Mouse (Mus musculus) MEL (cell line): ENCODE data around the gene Sgo2a. TPM values are rescaled to one million over a fixed set of nuclear protein-coding genes. Genes with fewer than 3 reads are reported as not detected.
A peak's percentile ranks its signal among the peaks of the same experiment; 100 is the strongest.

Experiments used
- DNase-seq: peaks from one replicate; pipeline ENCODE4 v3.0.0; 2011; ENCODE audit warnings: low read depth, low spot score
- H3K27ac ChIP-seq: 2 replicates; pipeline ENCODE4 v1.5.1; 2012; ENCODE audit warnings: low read depth, mild to moderate bottlenecking, control low read depth, low read length, moderate library complexity; ENCODE audit not compliant: control insufficient read depth
- H3K27me3 ChIP-seq, 2 experiments: fragments of 150-350 bp in 1 of 2; sonication (generic) in 1 of 2; 2 replicates each; pipeline ENCODE4 v1.6.1; 2012; ENCODE audit warnings: low read length in 2 of 2, mild to moderate bottlenecking in 2 of 2, improper control_type of control experiment in 1 of 2, moderate library complexity in 1 of 2; ENCODE audit not compliant: insufficient read depth in 2 of 2, control insufficient read depth in 1 of 2
- H3K36me3 ChIP-seq, 2 experiments: 2 replicates each; pipeline ENCODE4 v1.6.1; 2012 to 2014; ENCODE audit warnings: low read length in 2 of 2, improper control_type of control experiment in 1 of 2, inconsistent platforms in 1 of 2, mild to moderate bottlenecking in 1 of 2; ENCODE audit not compliant: insufficient read depth in 2 of 2, control insufficient read depth in 1 of 2
- H3K4me1 ChIP-seq, 2 experiments: fragments of 150-350 bp in 1 of 2; sonication (generic) in 1 of 2; 2 replicates each; pipeline ENCODE4 v1.6.1; 2012; ENCODE audit warnings: low read length in 2 of 2, improper control_type of control experiment in 1 of 2, mild to moderate bottlenecking in 1 of 2; ENCODE audit not compliant: insufficient read depth in 2 of 2, control insufficient read depth in 1 of 2
- H3K4me3 ChIP-seq, 2 experiments: fragments of 150-350 bp in 1 of 2; sonication (generic) in 1 of 2; 2 replicates each; pipeline ENCODE4 v1.5.1; 2012; ENCODE audit warnings: low read depth in 2 of 2, low read length in 2 of 2, mild to moderate bottlenecking in 2 of 2, moderate library complexity in 2 of 2, control low read depth in 1 of 2, improper control_type of control experiment in 1 of 2; ENCODE audit not compliant: control insufficient read depth in 1 of 2, insufficient read depth in 1 of 2
- H3K79me2 ChIP-seq: 2 replicates; pipeline ENCODE4 v1.6.1; 2012; ENCODE audit warnings: mild to moderate bottlenecking, low read length, moderate library complexity; ENCODE audit not compliant: control insufficient read depth, poor library complexity, insufficient read depth
- H3K9ac ChIP-seq: 2 replicates; pipeline ENCODE4 v1.6.1; 2012; ENCODE audit warnings: low read depth, mild to moderate bottlenecking, control low read depth, low read length, moderate library complexity; ENCODE audit not compliant: control insufficient read depth, poor library complexity, severe bottlenecking
- H3K9me3 ChIP-seq: fragments of 150-350 bp; sonication (generic); replicated peaks from 2 replicates; pipeline ENCODE4 v1.6.1; 2012; ENCODE audit warnings: mild to moderate bottlenecking, low read length, improper control_type of control experiment, moderate library complexity; ENCODE audit not compliant: insufficient read depth
- CHD1 ChIP-seq: IDR thresholded peaks from 2 replicates; pipeline ENCODE4 v1.6.1; 2012; ENCODE audit warnings: low read depth, mild to moderate bottlenecking, inconsistent platforms, low read length, improper control_type of control experiment
- CTCF ChIP-seq, 3 experiments: IDR thresholded peaks in 2 of 3; conservative IDR thresholded peaks in 1 of 3; 2 replicates each; pipeline ENCODE4 v1.5.1; 2011 to 2012; ENCODE audit warnings: low read length in 3 of 3, low read depth in 2 of 3, mild to moderate bottlenecking in 2 of 3, improper control_type of control experiment in 1 of 3, inconsistent platforms in 1 of 3, mixed read lengths in 1 of 3, moderate library complexity in 1 of 3; ENCODE audit not compliant: control insufficient read depth in 1 of 3, insufficient read depth in 1 of 3, poor library complexity in 1 of 3, severe bottlenecking in 1 of 3
- E2F4 ChIP-seq: IDR thresholded peaks from 2 replicates; pipeline ENCODE4 v1.6.1; 2011; ENCODE audit warnings: low read depth, low read length, improper control_type of control experiment, borderline replicate concordance
- ELF1 ChIP-seq: IDR thresholded peaks from 2 replicates; pipeline ENCODE4 v1.6.1; 2014; ENCODE audit warnings: low read depth, mild to moderate bottlenecking, inconsistent platforms, low read length, improper control_type of control experiment, moderate library complexity
- EP300 ChIP-seq, 2 experiments: IDR thresholded peaks; 2 replicates each; pipeline ENCODE4 v1.6.1; 2011; ENCODE audit warnings: improper control_type of control experiment in 2 of 2, low read length in 2 of 2, low read depth in 1 of 2, mild to moderate bottlenecking in 1 of 2
- ETS1 ChIP-seq: IDR thresholded peaks from 2 replicates; pipeline ENCODE4 v1.6.1; 2012; ENCODE audit warnings: low read depth, mild to moderate bottlenecking, inconsistent platforms, low read length, improper control_type of control experiment, moderate library complexity
- GATA1 ChIP-seq: IDR thresholded peaks from 2 replicates; pipeline ENCODE4 v1.6.1; 2011; ENCODE audit warnings: low read depth, low read length, improper control_type of control experiment
- HCFC1 ChIP-seq: IDR thresholded peaks from 2 replicates; pipeline ENCODE4 v1.6.1; 2012; ENCODE audit warnings: low read depth, mild to moderate bottlenecking, inconsistent platforms, low read length, improper control_type of control experiment, moderate library complexity
- KAT2A ChIP-seq: conservative IDR thresholded peaks from 2 replicates; pipeline ENCODE4 v1.6.1; 2012; ENCODE audit warnings: low read depth, low read length, improper control_type of control experiment, inconsistent platforms
- MAFK ChIP-seq: IDR thresholded peaks from 2 replicates; pipeline ENCODE4 v1.6.1; 2011; ENCODE audit warnings: low read depth, mild to moderate bottlenecking, low read length, improper control_type of control experiment, borderline replicate concordance
- MAZ ChIP-seq: IDR thresholded peaks from 2 replicates; pipeline ENCODE4 v1.6.1; 2012; ENCODE audit warnings: low read depth, mild to moderate bottlenecking, inconsistent platforms, low read length, improper control_type of control experiment
- MEF2A ChIP-seq: IDR thresholded peaks from 2 replicates; pipeline ENCODE4 v1.6.1; 2014; ENCODE audit warnings: low read depth, mild to moderate bottlenecking, inconsistent platforms, low read length, improper control_type of control experiment; ENCODE audit not compliant: poor library complexity, insufficient replicate concordance, severe bottlenecking; ENCODE audit errors: extremely low read depth
- MXI1 ChIP-seq: IDR thresholded peaks from 2 replicates; pipeline ENCODE4 v1.6.1; 2011; ENCODE audit warnings: mild to moderate bottlenecking, low read depth, low read length, improper control_type of control experiment
- MYB ChIP-seq: IDR thresholded peaks from 2 replicates; pipeline ENCODE4 v1.6.1; 2011; ENCODE audit warnings: mild to moderate bottlenecking, low read depth, low read length, improper control_type of control experiment
- NRF1 ChIP-seq: IDR thresholded peaks from 2 replicates; pipeline ENCODE4 v1.6.1; 2014; ENCODE audit warnings: low read depth, mild to moderate bottlenecking, inconsistent platforms, low read length, improper control_type of control experiment, moderate library complexity; ENCODE audit not compliant: poor library complexity, insufficient read depth, severe bottlenecking
- POLR2AphosphoS2 ChIP-seq: IDR thresholded peaks from 2 replicates; pipeline ENCODE4 v1.6.1; 2011; ENCODE audit warnings: low read length, improper control_type of control experiment
- POLR2AphosphoS5 ChIP-seq: IDR thresholded peaks from 2 replicates; pipeline ENCODE4 v1.6.1; 2012; ENCODE audit warnings: low read depth, borderline replicate concordance, mild to moderate bottlenecking, inconsistent platforms, low read length, moderate library complexity, mixed read lengths
- RAD21 ChIP-seq: IDR thresholded peaks from 2 replicates; pipeline ENCODE4 v1.6.1; 2011; ENCODE audit warnings: mild to moderate bottlenecking, low read depth, low read length, improper control_type of control experiment
- RCOR1 ChIP-seq: IDR thresholded peaks from 2 replicates; pipeline ENCODE4 v1.6.1; 2012; ENCODE audit warnings: low read depth, mild to moderate bottlenecking, inconsistent platforms, low read length, improper control_type of control experiment
- SIN3A ChIP-seq: IDR thresholded peaks from 2 replicates; pipeline ENCODE4 v1.6.1; 2012; ENCODE audit warnings: low read length, improper control_type of control experiment, inconsistent platforms
- SMC3 ChIP-seq: IDR thresholded peaks from 2 replicates; pipeline ENCODE4 v1.6.1; 2011; ENCODE audit warnings: low read depth, low read length, improper control_type of control experiment
- TAL1 ChIP-seq: IDR thresholded peaks from 2 replicates; pipeline ENCODE4 v1.6.1; 2012; ENCODE audit warnings: mild to moderate bottlenecking, inconsistent platforms, low read length, moderate library complexity, mixed read lengths
- TCF12 ChIP-seq: IDR thresholded peaks from 2 replicates; pipeline ENCODE4 v1.6.1; 2014; ENCODE audit warnings: low read depth, mild to moderate bottlenecking, inconsistent platforms, low read length, improper control_type of control experiment, moderate library complexity
- UBTF ChIP-seq: IDR thresholded peaks from 2 replicates; pipeline ENCODE4 v1.6.1; 2012; ENCODE audit warnings: low read depth, mild to moderate bottlenecking, inconsistent platforms, low read length, improper control_type of control experiment, moderate library complexity, borderline replicate concordance; ENCODE audit not compliant: insufficient read depth
- USF2 ChIP-seq, 2 experiments: IDR thresholded peaks; 2 replicates each; pipeline ENCODE4 v1.6.1; 2011 to 2012; ENCODE audit warnings: improper control_type of control experiment in 2 of 2, low read length in 2 of 2, borderline replicate concordance in 1 of 2, inconsistent platforms in 1 of 2, low read depth in 1 of 2, mild to moderate bottlenecking in 1 of 2; ENCODE audit not compliant: insufficient read depth in 1 of 2
- ZKSCAN1 ChIP-seq: IDR thresholded peaks from 2 replicates; pipeline ENCODE4 v1.6.1; 2012; ENCODE audit warnings: low read depth, mild to moderate bottlenecking, inconsistent platforms, low read length, improper control_type of control experiment, moderate library complexity
- ZNF384 ChIP-seq: IDR thresholded peaks from 2 replicates; pipeline ENCODE4 v1.6.1; 2012; ENCODE audit warnings: low read depth, mild to moderate bottlenecking, inconsistent platforms, low read length, improper control_type of control experiment
- polyA plus RNA-seq, 2 experiments: library from polyadenylated mRNA; stranded (reverse) in 1 of 2; unstranded in 1 of 2; fragments of >175 nt in 1 of 2; fragments of >200 nt in 1 of 2; gene quantifications; 2 replicates each; pipeline versions ENCODE4 v1.2.1 to v1.2.4; 2012; ENCODE audit warnings: low replicate concordance in 2 of 2, low read depth in 1 of 2; ENCODE audit not compliant: insufficient read length in 2 of 2, insufficient read depth in 1 of 2, missing spikeins in 1 of 2
- total RNA-seq: library from RNA; depleted of rRNA; stranded (reverse); fragments of 300-350 nt; gene quantifications from 2 replicates; pipeline ENCODE4 v1.2.3, GENCODE M21; 2012

The Sgo2a gene
- total and polyA plus RNA-seq, 3 experiments, result 11.5 to 48.8 (median 12.3) TPM

DNA sequence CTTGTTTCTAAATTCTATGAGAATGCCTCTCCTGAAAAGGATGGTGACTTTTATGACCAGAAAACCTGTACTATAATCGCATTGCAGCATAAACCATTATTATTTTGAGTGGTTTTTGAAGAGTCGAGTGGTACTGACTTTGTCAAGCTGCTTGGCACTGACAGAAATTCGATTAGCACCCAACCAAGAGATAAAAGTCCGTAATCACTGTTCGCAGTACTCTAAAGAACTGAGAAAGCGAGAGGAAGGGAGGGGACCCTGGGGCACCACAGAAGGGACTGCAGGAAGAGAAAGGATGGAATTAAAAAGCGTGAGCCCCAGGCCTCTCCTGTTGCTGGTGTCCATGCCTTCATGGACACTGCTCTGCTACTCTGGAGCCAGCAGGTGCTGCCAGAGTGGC is 31.9 kb downstream of the Sgo2a start:
- H3K4me1 ChIP-seq, result peaks cover 8 to 9% of the 10 kb centered on the region in 2 experiments
- H3K27me3 ChIP-seq, result no peaks in the 10 kb centered on the region
- peak overlapping the region; percentile 58 for H3K27ac ChIP-seq
- peak overlapping the region; percentile 4 to 25; a peak in 1 of 4 replicates for H3K4me3 ChIP-seq
- no peaks in the 10 kb centered on the region for H3K9me3 ChIP-seq
- DNase-seq, result peak; percentile 54
- H3K79me2 ChIP-seq, result no peaks in the 10 kb centered on the region
- peak overlapping the region; percentile 24; the same call in 1 of the 2 replicates for H3K9ac ChIP-seq
- TF ChIP-seq MXI1 (no peak), SMC3 (no peak), ELF1 (no peak), TCF12 (peak; percentile 72), TAL1 (0 out of 2 replicates have a peak, but pooled peaks have one; percentile 4), EP300 (IDR thresholded peaks at IDR 0.05; ENCODE audit: low read depth in 1 of 2, low read length in 2 of 2) (peak; percentile 72 to 79), KAT2A (no peak), RCOR1 (peak; percentile 81), ETS1 (peak; percentile 52; the same call in 1 of the 2 replicates), MAFK (no peak), POLR2AphosphoS2 (no peak), RAD21 (no peak), GATA1 (peak; percentile 77), USF2 (IDR thresholded peaks at IDR 0.05; ENCODE audit: borderline replicate concordance in 1 of 2, insufficient read depth in 1 of 2, low read depth in 1 of 2, low read length in 2 of 2) (no peak)
- TF ChIP-seq, all 39 proteins: peak for 6
- peaks cover 3 to 18% of the 10 kb centered on the region in 2 experiments for H3K36me3 ChIP-seq

DNA sequence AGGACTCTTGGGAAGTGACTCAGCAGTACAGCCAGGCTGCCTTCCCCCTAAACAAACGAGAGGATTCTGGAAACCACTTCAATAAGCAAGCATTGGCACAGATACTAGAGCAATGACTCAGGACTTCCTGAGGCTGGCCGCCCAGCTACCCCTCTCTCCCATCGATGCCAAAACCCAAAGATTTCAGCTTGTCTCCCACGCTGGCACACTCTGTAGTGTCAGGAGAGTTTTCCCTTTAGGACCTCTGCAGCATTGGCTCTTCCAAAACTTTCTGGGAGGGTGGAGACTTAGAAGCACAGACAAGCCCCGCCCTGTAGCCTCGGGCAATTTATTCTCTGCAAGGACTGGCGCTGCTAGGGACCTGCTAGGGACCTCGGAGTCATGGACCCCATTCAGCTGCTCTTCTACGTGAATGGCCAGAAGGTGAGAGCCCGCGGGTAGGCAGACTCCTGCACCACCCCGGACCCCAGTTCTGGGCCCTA is 33.9 kb downstream of the Sgo2a start, which contains the start of gene Aox1:
Gene Aox1, plus strand, starts transcription at position 296 of the 482 bp plus-strand sequence.
- no peaks in the 10 kb centered on the region for H3K9me3 ChIP-seq
- peaks cover 0 to 18% of the 10 kb centered on the region in 2 experiments; a peak in 3 of 4 replicates for H3K36me3 ChIP-seq
- H3K27ac ChIP-seq, result peak within 1 kb of the TSS; percentile 55
- H3K79me2 ChIP-seq, result no peaks in the 10 kb centered on the region
- H3K9ac ChIP-seq, result peak within 1 kb of the TSS; percentile 60
- H3K27me3 ChIP-seq, result no peaks in the 10 kb centered on the region
- peaks cover 8 to 9% of the 10 kb centered on the region in 2 experiments for H3K4me1 ChIP-seq
- DNase-seq, result peak; percentile 85
- peak within 1 kb of the TSS; percentile 46 to 60 for H3K4me3 ChIP-seq
- peak; percentile 81 for TF ChIP-seq RCOR1
- TF ChIP-seq ZKSCAN1, result no peak
- peak; percentile 62 for TF ChIP-seq MXI1
- TF ChIP-seq NRF1, result no peak
- TF ChIP-seq SMC3, result peak; percentile 11; the same call in 1 of the 2 replicates
- TF ChIP-seq UBTF, result no peak
- peak; percentile 84 for TF ChIP-seq ETS1
- TF ChIP-seq MAFK, result peak; percentile 70; the same call in 1 of the 2 replicates
- TF ChIP-seq E2F4, result no peak
- no peak; the same call in 1 of the 2 replicates for TF ChIP-seq MAZ
- TF ChIP-seq USF2 (IDR thresholded peaks at IDR 0.05; ENCODE audit: borderline replicate concordance in 1 of 2, insufficient read depth in 1 of 2, low read depth in 1 of 2, low read length in 2 of 2), result no peak
- no peak for TF ChIP-seq POLR2AphosphoS5
- TF ChIP-seq KAT2A, result no peak
- TF ChIP-seq HCFC1, result 0 out of 2 replicates have a peak, but pooled peaks have one; percentile 28
- no peak for TF ChIP-seq MYB
- TF ChIP-seq RAD21, result no peak
- no peak for TF ChIP-seq TAL1
- no peak for TF ChIP-seq ZNF384
- peak; percentile 56 to 73 for TF ChIP-seq EP300 (IDR thresholded peaks at IDR 0.05; ENCODE audit: low read depth in 1 of 2, low read length in 2 of 2)
- no peak for TF ChIP-seq MEF2A
- TF ChIP-seq CTCF (IDR thresholded peaks at IDR 0.05 in 2 of 3, conservative IDR thresholded peaks at IDR 0.05 in 1 of 3; ENCODE audit: control insufficient read depth in 1 of 3, insufficient read depth in 1 of 3, low read depth in 2 of 3, low read length in 3 of 3, poor library complexity in 1 of 3, severe bottlenecking in 1 of 3), result no peak
- TF ChIP-seq SIN3A, result 0 out of 2 replicates have a peak, but pooled peaks have one; percentile 46
- no peak for TF ChIP-seq ELF1
- TF ChIP-seq CHD1, result no peak
- TF ChIP-seq GATA1, result no peak
